Mouse (Mus musculus): ENCODE measurements at regions not wholly inside any gene's neighbourhood (a gene's known extent, or its start where the extent isn't known, plus 50 kb on each side); places are given as distances from the start of the nearest gene placed in this dataset.
"Not testable (repeated sequence)": the region's sequence is repeated elsewhere in the genome, so short reads cannot be mapped to it uniquely, and the experiment has no call there.

- WGBS: 46% methylated on average over 5 of the region's 5 CpGs
- H3K4me1 ChIP-seq (ENCODE audit: control insufficient read depth, insufficient read depth, insufficient read length, low read length); H3K27me3 ChIP-seq (ENCODE audit: control insufficient read depth, insufficient read depth, low read length); H3K36me3 ChIP-seq (ENCODE audit: control insufficient read depth, insufficient read depth, low read length); H3K27ac ChIP-seq (ENCODE audit: insufficient read depth, low read depth, low read length); H3K4me3 ChIP-seq (ENCODE audit: low read depth, low read length): not testable (repeated sequence)
Measured at GRCm38 (mm10) chr12:113701841-113702240, 158.1 kb downstream of the Adam6a start.

GRCm38 (mm10) chr12:113716406-113716805 lies 172.7 kb downstream of the Adam6a start:
- peak; percentile 36; the same call in 1 of the 2 replicates for TF ChIP-seq CTCF (IDR thresholded peaks at IDR 0.05; ENCODE audit: extremely low read depth, insufficient read length, insufficient replicate concordance, low read depth, low read length)
- H3K4me1 ChIP-seq (ENCODE audit: control insufficient read depth, insufficient read depth, insufficient read length, low read length); H3K4me3 ChIP-seq (ENCODE audit: low read depth, low read length); H3K36me3 ChIP-seq (ENCODE audit: control insufficient read depth, insufficient read depth, low read length); H3K27me3 ChIP-seq (ENCODE audit: control insufficient read depth, insufficient read depth, low read length); H3K27ac ChIP-seq (ENCODE audit: insufficient read depth, low read depth, low read length): not testable (repeated sequence)
- 0% methylated on average over 1 of the region's 1 CpGs for WGBS

GRCm38 (mm10) chr12:113735847-113736246 lies 192.1 kb downstream of the Adam6a start:
- no peaks in the 10 kb centered on the region for H3K4me1 ChIP-seq (ENCODE audit: control insufficient read depth, insufficient read depth, insufficient read length, low read length)

GRCm38 (mm10) chr12:113746277-113746676 lies 202.6 kb downstream of the Adam6a start:
- no peaks in the 10 kb centered on the region for H3K27me3 ChIP-seq (ENCODE audit: control insufficient read depth, insufficient read depth, low read length)
- TF ChIP-seq POLR2A (IDR thresholded peaks at IDR 0.05; ENCODE audit: low read depth, low read length) (no peak), CTCF (IDR thresholded peaks at IDR 0.05; ENCODE audit: extremely low read depth, insufficient read length, insufficient replicate concordance, low read depth, low read length) (no peak)
- H3K4me1 ChIP-seq (ENCODE audit: control insufficient read depth, insufficient read depth, insufficient read length, low read length): peaks cover 6% of the 10 kb centered on the region; the same call in 1 of the 2 replicates
- H3K4me3 ChIP-seq (ENCODE audit: low read depth, low read length): no peak overlapping the region
- H3K36me3 ChIP-seq (ENCODE audit: control insufficient read depth, insufficient read depth, low read length): no peaks in the 10 kb centered on the region
- H3K27ac ChIP-seq (ENCODE audit: insufficient read depth, low read depth, low read length): no peak overlapping the region
- WGBS: 18% methylated on average over 1 of the region's 1 CpGs

More at GRCm38 (mm10) chr12:113735847-113736246, 192.1 kb downstream of the Adam6a start:
- 57% methylated on average over 4 of the region's 4 CpGs for WGBS
- no peaks in the 10 kb centered on the region for H3K36me3 ChIP-seq (ENCODE audit: control insufficient read depth, insufficient read depth, low read length)
- H3K4me3 ChIP-seq (ENCODE audit: low read depth, low read length): no peak overlapping the region
- H3K27me3 ChIP-seq (ENCODE audit: control insufficient read depth, insufficient read depth, low read length): no peaks in the 10 kb centered on the region
- no peak overlapping the region for H3K27ac ChIP-seq (ENCODE audit: insufficient read depth, low read depth, low read length)
- TF ChIP-seq POLR2A (IDR thresholded peaks at IDR 0.05; ENCODE audit: low read depth, low read length) (no peak), CTCF (IDR thresholded peaks at IDR 0.05; ENCODE audit: extremely low read depth, insufficient read length, insufficient replicate concordance, low read depth, low read length) (peak; percentile 12; the same call in 1 of the 2 replicates)

GRCm38 (mm10) chr12:113747987-113748386 lies 204.3 kb downstream of the Adam6a start:
- TF ChIP-seq POLR2A (IDR thresholded peaks at IDR 0.05; ENCODE audit: low read depth, low read length) (no peak), CTCF (IDR thresholded peaks at IDR 0.05; ENCODE audit: extremely low read depth, insufficient read length, insufficient replicate concordance, low read depth, low read length) (no peak)
- no peak overlapping the region for H3K4me3 ChIP-seq (ENCODE audit: low read depth, low read length)
- no peak overlapping the region for H3K27ac ChIP-seq (ENCODE audit: insufficient read depth, low read depth, low read length)
- peaks cover 6% of the 10 kb centered on the region; the same call in 1 of the 2 replicates for H3K4me1 ChIP-seq (ENCODE audit: control insufficient read depth, insufficient read depth, insufficient read length, low read length)
- H3K36me3 ChIP-seq (ENCODE audit: control insufficient read depth, insufficient read depth, low read length): no peaks in the 10 kb centered on the region
- no peaks in the 10 kb centered on the region for H3K27me3 ChIP-seq (ENCODE audit: control insufficient read depth, insufficient read depth, low read length)

GRCm38 (mm10) chr12:113769587-113769986 lies 225.9 kb downstream of the Adam6a start:
- no peak overlapping the region for H3K4me3 ChIP-seq (ENCODE audit: low read depth, low read length)
- H3K27ac ChIP-seq (ENCODE audit: insufficient read depth, low read depth, low read length): no peak overlapping the region
- H3K4me1 ChIP-seq (ENCODE audit: control insufficient read depth, insufficient read depth, insufficient read length, low read length): no peaks in the 10 kb centered on the region
- TF ChIP-seq POLR2A (IDR thresholded peaks at IDR 0.05; ENCODE audit: low read depth, low read length) (no peak), CTCF (IDR thresholded peaks at IDR 0.05; ENCODE audit: extremely low read depth, insufficient read length, insufficient replicate concordance, low read depth, low read length) (peak; percentile 11; the same call in 1 of the 2 replicates)
- no peaks in the 10 kb centered on the region for H3K36me3 ChIP-seq (ENCODE audit: control insufficient read depth, insufficient read depth, low read length)
- H3K27me3 ChIP-seq (ENCODE audit: control insufficient read depth, insufficient read depth, low read length): no peaks in the 10 kb centered on the region
- WGBS: 22% methylated on average over 1 of the region's 1 CpGs

GRCm38 (mm10) chr12:113795876-113796275 lies 252.2 kb downstream of the Adam6a start:
- H3K27me3 ChIP-seq (ENCODE audit: control insufficient read depth, insufficient read depth, low read length); H3K36me3 ChIP-seq (ENCODE audit: control insufficient read depth, insufficient read depth, low read length); H3K4me1 ChIP-seq (ENCODE audit: control insufficient read depth, insufficient read depth, insufficient read length, low read length); H3K4me3 ChIP-seq (ENCODE audit: low read depth, low read length); H3K27ac ChIP-seq (ENCODE audit: insufficient read depth, low read depth, low read length): not testable (repeated sequence)
- 3% methylated on average over 1 of the region's 1 CpGs for WGBS
- peak; percentile 37; the same call in 1 of the 2 replicates for TF ChIP-seq CTCF (IDR thresholded peaks at IDR 0.05; ENCODE audit: extremely low read depth, insufficient read length, insufficient replicate concordance, low read depth, low read length)

- H3K27ac ChIP-seq (ENCODE audit: insufficient read depth, low read depth, low read length): no peak overlapping the region
- H3K4me3 ChIP-seq (ENCODE audit: low read depth, low read length): no peak overlapping the region
- H3K4me1 ChIP-seq (ENCODE audit: control insufficient read depth, insufficient read depth, insufficient read length, low read length): no peaks in the 10 kb centered on the region
- WGBS: 64% methylated on average over 5 of the region's 5 CpGs
- H3K36me3 ChIP-seq (ENCODE audit: control insufficient read depth, insufficient read depth, low read length): no peaks in the 10 kb centered on the region
- no peaks in the 10 kb centered on the region for H3K27me3 ChIP-seq (ENCODE audit: control insufficient read depth, insufficient read depth, low read length)
- TF ChIP-seq POLR2A (IDR thresholded peaks at IDR 0.05; ENCODE audit: low read depth, low read length): no peak
- TF ChIP-seq CTCF (IDR thresholded peaks at IDR 0.05; ENCODE audit: extremely low read depth, insufficient read length, insufficient replicate concordance, low read depth, low read length): no peak
Measured at GRCm38 (mm10) chr12:113826377-113826776, 282.7 kb downstream of the Adam6a start.
